Mouse (Mus musculus) forebrain, embryonic 14.5 days (tissue): ENCODE data around the gene Rgl1. TPM values are rescaled to one million over a fixed set of nuclear protein-coding genes. Genes with fewer than 3 reads are reported as not detected.

Source experiments
- ATAC-seq: fragments of 200-750 bp; cut with Nextera tagmentation; 2 replicates; pipeline ENCODE4 v1.8.0; 2017; ENCODE audit warnings: mild to moderate bottlenecking, moderate library complexity
- DNase-seq: peaks from one replicate; pipeline ENCODE4 v3.0.0-alpha.2; 2015; ENCODE audit warnings: low spot score
- H3K27ac ChIP-seq: fragments of 300-500 bp; sonication (generic); 2 replicates; pipeline ENCODE4 v1.5.1; 2014; ENCODE audit warnings: low read depth, mild to moderate bottlenecking, control low read depth, low read length, moderate library complexity
- H3K27me3 ChIP-seq: fragments of 300-500 bp; sonication (generic); replicated peaks from 2 replicates; pipeline ENCODE4 v1.6.1; 2014; ENCODE audit warnings: low read length, control low read depth, mixed read lengths; ENCODE audit not compliant: control insufficient read depth, insufficient read depth
- H3K36me3 ChIP-seq: fragments of 300-500 bp; sonication (generic); 2 replicates; pipeline ENCODE4 v1.6.1; 2014; ENCODE audit warnings: low read length, control low read depth; ENCODE audit not compliant: control insufficient read depth, insufficient read depth
- H3K4me1 ChIP-seq: fragments of 300-500 bp; sonication (generic); 2 replicates; pipeline ENCODE4 v1.6.1; 2014; ENCODE audit warnings: antibody characterized with exemption, low read length, control low read depth; ENCODE audit not compliant: control insufficient read depth, insufficient read depth
- H3K4me2 ChIP-seq: fragments of 300-500 bp; sonication (generic); 2 replicates; pipeline ENCODE4 v1.6.1; 2014; ENCODE audit warnings: mild to moderate bottlenecking, control low read depth, low read length
- H3K4me3 ChIP-seq: fragments of 300-500 bp; sonication (generic); 2 replicates; pipeline ENCODE4 v1.5.1; 2014; ENCODE audit warnings: low read depth, low read length, control low read depth
- H3K9ac ChIP-seq: fragments of 300-500 bp; sonication (generic); 2 replicates; pipeline ENCODE4 v1.6.1; 2014; ENCODE audit warnings: mild to moderate bottlenecking, low read length, control low read depth, moderate library complexity
- H3K9me3 ChIP-seq: fragments of 300-500 bp; sonication (generic); replicated peaks from 2 replicates; pipeline ENCODE4 v1.6.1; 2016; ENCODE audit warnings: low read length, control low read depth, mixed read lengths; ENCODE audit not compliant: control insufficient read depth
- WGBS: fragments of 180-500 bp; shearing (Covaris S2); extraction: QIAGEN DNeasy Blood & Tissue Kit; methylation state at CpG from one replicate; pipeline ENCODE4 v1.1.7; 2014; 5-methylcytosine and 5-hydroxymethylcytosine counted together
- polyA plus RNA-seq: library from polyadenylated mRNA; unstranded; fragments of >200 nt; fragmentation: Nextera tagmentation; extraction: Ambion mirVana; gene quantifications from 2 replicates; pipeline ENCODE4 v1.2.1, GENCODE M21; 2014

Rgl1 gene
- polyA plus RNA-seq, 1 experiment from 2014 or later, result 16.4 TPM

DNA sequence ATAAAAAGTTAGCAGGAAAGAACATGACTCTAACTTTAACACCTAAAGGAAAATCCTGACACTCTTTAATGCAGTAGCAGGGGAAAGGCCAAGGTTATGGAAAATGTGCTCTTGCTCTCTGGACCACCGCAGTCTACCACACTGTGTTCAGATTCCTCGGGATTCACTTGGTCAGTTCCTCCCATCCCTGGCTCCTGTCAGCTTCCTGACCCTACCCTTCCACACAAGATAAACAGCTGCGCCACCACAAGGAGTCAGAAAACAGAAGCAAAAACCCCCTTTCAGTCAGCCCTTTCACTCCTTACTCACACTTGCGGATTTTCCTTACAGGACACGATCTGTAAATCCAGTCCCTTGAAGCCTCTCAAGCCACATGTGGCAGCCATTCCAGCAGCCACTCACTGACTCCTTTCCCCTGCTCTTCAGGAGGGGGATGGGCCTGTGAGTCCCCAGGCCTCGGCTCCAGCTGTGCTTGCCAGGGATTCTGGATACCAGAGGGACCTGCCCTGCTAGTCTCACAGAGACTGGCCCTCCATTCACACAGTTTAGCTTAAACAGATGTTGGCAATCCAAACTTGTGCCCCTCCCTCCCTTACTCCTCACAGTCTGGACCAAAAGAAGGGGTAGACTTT lies 78.9 kb downstream of the Rgl1 start:
- Histone ChIP-seq H3K36me3 (no peaks in the 10 kb centered on the region), H3K9me3 (no peaks in the 10 kb centered on the region), H3K4me3 (no peak overlapping the region), H3K27ac (no peak overlapping the region), H3K4me1 (peaks cover 13% of the 10 kb centered on the region), H3K27me3 (no peaks in the 10 kb centered on the region), H3K9ac (no peak overlapping the region), H3K4me2 (no peak overlapping the region)
- WGBS, result 19% methylated on average over 6 of the region's 6 CpGs
- ATAC-seq (peak; percentile 77), DNase-seq (peak; percentile 48)

DNA sequence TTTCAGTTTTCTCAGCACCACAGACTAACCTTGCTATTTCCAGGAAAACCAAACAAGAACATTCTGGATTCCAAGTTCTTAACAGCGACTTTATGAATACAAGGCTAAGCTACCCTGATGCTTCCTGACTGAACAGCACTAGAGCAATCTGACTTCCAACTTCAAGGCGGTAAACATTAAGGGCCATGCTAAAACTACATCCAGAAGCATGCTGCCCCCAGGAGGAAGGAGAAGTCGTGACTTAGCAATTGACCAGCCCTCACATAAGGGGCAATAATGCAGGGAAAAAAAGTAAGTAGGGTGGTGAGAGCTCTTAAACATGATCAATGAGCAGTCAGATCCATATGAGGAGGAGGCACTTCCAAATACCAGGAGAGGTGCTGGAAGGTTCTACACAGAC lies 80.6 kb downstream of the Rgl1 start:
- H3K4me2 ChIP-seq, result no peak overlapping the region
- H3K4me3 ChIP-seq, result no peak overlapping the region
- ATAC-seq (no peak), DNase-seq (no peak)
- H3K9ac ChIP-seq, result no peak overlapping the region
- H3K36me3 ChIP-seq, result no peaks in the 10 kb centered on the region
- no peaks in the 10 kb centered on the region for H3K27me3 ChIP-seq
- H3K27ac ChIP-seq, result no peak overlapping the region
- WGBS, result 82% methylated on average over 3 of the region's 3 CpGs
- H3K9me3 ChIP-seq, result no peaks in the 10 kb centered on the region
- peaks cover 13% of the 10 kb centered on the region for H3K4me1 ChIP-seq

DNA sequence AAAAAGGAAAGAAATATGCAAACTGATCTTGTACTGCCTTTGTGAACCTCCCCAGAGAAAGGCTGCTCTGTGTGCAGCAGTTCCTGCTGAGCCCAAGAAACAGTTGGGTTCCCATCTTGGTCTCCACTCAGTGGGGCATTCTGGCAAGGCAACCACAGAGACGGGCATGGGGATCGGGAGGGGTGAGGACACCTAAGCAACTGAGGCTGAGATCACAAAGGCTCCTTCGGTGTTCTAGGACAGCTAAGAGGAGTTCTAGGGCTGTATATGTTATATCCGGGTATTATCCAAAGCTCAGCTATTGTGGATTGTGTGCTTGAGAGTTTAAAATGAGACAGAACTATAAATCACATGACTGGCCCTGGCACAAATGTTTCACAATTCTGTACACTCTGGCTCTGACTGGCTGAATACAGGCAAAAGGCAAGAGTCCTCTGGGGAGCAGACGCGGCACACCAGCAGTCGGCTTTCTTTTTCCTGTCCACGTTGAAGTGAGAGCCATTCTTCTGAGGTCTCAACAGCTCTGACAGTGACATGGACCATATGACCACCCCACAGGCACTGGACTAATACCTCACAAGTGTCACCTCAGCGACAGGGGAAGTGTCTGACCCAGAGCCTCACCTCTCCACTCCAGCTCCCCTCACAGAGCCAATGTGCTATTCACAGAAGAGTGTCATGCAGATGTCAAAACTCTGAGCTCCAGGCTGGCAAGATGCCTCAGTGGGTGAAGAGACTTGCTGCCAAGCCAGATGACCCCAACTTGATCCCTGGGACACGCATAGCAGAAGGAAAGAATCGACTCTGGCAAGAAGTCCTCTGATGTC lies 83.6 kb downstream of the Rgl1 start:
- Histone ChIP-seq H3K9me3 (no peaks in the 10 kb centered on the region), H3K27ac (no peak overlapping the region), H3K4me2 (no peak overlapping the region), H3K4me3 (no peak overlapping the region), H3K4me1 (peaks cover 5% of the 10 kb centered on the region), H3K9ac (no peak overlapping the region), H3K27me3 (no peaks in the 10 kb centered on the region), H3K36me3 (no peaks in the 10 kb centered on the region)
- 86% methylated on average over 11 of the region's 11 CpGs for WGBS
- DNase-seq (no peak), ATAC-seq (no peak)

DNA sequence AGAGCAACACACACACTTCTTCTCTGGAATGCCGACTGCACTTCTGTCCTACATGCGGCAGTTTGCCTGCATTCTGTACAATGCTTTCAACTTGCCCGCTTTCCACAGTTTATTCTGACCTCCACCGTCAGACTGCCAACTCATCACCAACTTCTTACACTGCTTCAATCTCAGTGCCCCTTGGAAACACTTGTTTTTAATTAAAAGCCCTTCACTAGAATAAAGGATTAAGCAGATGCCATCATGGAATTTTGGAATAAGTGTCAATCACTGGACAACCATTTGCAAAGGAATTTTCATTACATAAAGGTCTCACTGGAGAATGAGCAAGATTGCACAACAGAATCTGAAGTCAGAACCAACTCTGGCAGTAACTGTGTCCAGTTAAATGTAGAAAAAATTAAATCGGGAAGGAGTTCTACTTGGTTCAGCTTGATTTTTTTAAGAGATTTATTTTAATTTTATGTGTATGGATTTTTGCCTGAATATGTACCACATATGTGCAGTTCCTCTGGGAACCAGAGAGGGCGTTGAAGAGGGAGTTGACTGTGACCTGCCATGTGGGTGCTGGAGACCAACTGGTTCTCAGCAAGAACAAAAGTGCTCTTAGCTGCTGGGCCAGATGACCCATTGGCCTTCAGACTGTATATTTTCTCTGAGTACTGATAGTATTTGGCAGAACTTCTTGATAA lies 84.3 kb downstream of the Rgl1 start:
- Histone ChIP-seq H3K27ac (no peak overlapping the region), H3K36me3 (no peaks in the 10 kb centered on the region), H3K4me1 (no peaks in the 10 kb centered on the region), H3K9me3 (no peaks in the 10 kb centered on the region), H3K4me3 (no peak overlapping the region), H3K9ac (no peak overlapping the region), H3K4me2 (no peak overlapping the region), H3K27me3 (no peaks in the 10 kb centered on the region)
- DNase-seq, result no peak
- ATAC-seq, result no peak
- WGBS, result 74% methylated on average over 6 of the region's 6 CpGs

DNA sequence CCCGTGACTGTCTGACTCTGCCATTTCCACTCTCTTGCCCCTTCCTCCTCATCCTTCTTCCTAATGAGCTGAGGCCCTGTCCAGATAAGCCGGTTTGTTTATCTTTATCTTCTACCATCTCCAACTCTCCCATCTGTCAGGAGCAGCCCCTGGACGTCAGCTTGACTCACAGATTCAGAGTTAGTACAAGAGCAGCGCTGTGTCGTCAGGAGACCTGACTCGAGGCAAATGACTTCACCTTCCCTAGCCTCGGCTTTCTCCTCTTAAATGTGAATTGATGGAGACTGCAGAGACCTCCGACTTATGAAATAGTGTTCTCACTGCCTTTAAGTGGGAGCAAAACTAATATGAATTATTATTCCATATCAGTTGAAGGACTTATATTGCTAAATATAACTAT lies 85.0 kb downstream of the Rgl1 start:
- Histone ChIP-seq H3K4me3 (no peak overlapping the region), H3K9me3 (no peaks in the 10 kb centered on the region), H3K4me1 (no peaks in the 10 kb centered on the region), H3K9ac (no peak overlapping the region), H3K27me3 (no peaks in the 10 kb centered on the region), H3K27ac (no peak overlapping the region), H3K36me3 (no peaks in the 10 kb centered on the region), H3K4me2 (no peak overlapping the region)
- WGBS, result 82% methylated on average over 8 of the region's 8 CpGs
- no peak for ATAC-seq
- DNase-seq, result no peak

DNA sequence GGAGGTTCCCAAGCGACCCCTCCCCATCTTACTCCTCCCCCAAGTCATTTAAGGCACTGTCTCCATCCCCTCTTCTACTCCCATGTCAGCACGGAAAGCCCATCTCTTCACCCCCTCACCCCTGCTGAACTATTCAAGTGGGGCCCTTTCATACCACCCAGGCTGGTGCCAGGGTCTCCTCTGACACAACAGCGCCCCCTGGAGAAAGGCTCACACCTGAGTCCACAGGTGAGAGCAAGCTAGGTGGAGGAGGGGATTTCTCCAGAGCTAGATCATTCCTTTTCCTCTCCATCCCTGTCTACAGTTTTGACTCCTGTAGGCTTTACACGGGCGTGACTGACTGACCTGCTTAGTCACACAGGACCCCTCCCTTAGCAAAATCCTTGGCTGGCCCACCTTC lies 87.7 kb downstream of the Rgl1 start:
- DNase-seq (no peak), ATAC-seq (no peak)
- no peak overlapping the region for H3K4me3 ChIP-seq
- WGBS, result 35% methylated on average over 5 of the region's 5 CpGs
- no peak overlapping the region for H3K4me2 ChIP-seq
- no peaks in the 10 kb centered on the region for H3K9me3 ChIP-seq
- no peaks in the 10 kb centered on the region for H3K27me3 ChIP-seq
- no peak overlapping the region for H3K9ac ChIP-seq
- no peaks in the 10 kb centered on the region for H3K36me3 ChIP-seq
- H3K27ac ChIP-seq, result no peak overlapping the region
- no peaks in the 10 kb centered on the region for H3K4me1 ChIP-seq

DNA sequence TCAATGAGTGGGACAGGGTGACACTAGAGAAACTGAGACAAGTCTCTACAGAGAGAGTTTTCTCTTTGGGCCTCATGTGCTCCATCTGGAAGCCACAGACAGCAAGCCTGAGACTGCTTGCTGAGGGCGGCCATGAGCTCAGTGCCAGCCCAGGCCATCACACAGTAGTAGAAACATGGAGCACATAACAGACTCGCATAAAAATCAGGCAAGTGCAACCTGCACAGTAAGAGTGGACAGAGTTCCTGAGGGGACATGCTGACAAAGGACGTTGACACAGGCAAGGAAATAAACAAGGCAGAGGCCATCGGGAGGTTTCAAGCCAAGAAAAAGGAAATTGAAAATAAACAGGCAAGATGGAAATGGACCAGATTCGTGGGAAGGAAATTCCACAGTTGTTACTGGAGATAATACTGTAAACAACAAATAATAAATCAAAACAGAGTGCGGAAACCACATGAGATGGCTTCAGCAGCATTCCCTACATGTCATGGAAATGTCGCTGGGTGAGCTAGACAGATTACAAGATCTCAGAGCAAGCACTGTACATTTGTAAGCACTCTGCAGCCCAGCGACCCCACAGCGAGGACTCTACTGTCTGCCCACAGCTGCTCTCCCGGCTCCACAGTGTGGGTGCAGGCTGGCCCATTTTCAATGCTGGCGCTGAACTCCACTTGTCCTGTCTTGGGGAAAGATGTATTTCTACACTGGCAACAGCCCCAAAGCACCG lies 88.5 kb downstream of the Rgl1 start:
- WGBS, result 86% methylated on average over 12 of the region's 12 CpGs
- Histone ChIP-seq H3K9ac (no peak overlapping the region), H3K36me3 (no peaks in the 10 kb centered on the region), H3K27me3 (no peaks in the 10 kb centered on the region), H3K4me1 (no peaks in the 10 kb centered on the region), H3K27ac (no peak overlapping the region), H3K4me3 (no peak overlapping the region), H3K4me2 (no peak overlapping the region), H3K9me3 (no peaks in the 10 kb centered on the region)
- DNase-seq, result no peak
- ATAC-seq, result no peak

DNA sequence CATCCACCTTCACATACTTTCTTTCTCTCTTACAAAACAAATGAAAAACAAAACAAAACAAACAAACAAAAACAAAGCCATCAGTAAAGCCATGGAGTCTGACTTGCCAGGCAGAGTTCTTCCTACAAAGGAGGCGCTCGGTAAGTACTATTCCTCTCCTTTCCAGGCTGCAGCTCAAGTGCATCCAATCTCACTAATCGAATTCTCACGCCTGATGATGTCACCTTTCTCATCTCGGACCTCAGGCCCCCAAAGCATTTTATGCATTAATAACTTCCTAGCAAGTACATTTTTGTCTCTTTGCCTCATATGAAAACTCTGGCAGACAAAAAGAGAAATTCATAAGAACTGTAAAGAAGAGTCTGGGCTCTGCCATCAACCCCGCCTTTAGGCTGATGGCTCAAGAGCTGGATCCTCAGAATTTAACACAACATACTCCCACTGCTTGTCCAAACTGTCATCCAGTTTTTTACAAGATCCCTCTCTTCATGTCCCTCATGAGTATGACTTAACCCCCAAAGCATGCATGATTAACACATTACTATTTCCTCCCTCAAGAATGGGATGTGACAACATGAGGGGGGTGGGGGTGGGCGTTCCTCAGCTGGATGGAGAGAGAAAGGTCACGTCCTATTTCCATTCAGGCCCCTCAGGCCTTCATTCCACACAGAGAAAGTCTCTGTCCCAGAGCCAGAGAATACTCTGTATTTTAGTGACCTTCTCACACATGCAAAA lies 96.5 kb downstream of the Rgl1 start:
- no peak overlapping the region for H3K9ac ChIP-seq
- no peak overlapping the region for H3K27ac ChIP-seq
- no peaks in the 10 kb centered on the region for H3K27me3 ChIP-seq
- H3K36me3 ChIP-seq, result no peaks in the 10 kb centered on the region
- H3K4me3 ChIP-seq, result no peak overlapping the region
- ATAC-seq (no peak), DNase-seq (no peak)
- H3K4me1 ChIP-seq, result no peaks in the 10 kb centered on the region
- no peak overlapping the region for H3K4me2 ChIP-seq
- 55% methylated on average over 8 of the region's 8 CpGs for WGBS
- H3K9me3 ChIP-seq, result no peaks in the 10 kb centered on the region
